Mouse (Mus musculus) liver, embryonic 14.5 days (tissue): ENCODE data around the gene Bckdk.

ENCODE experiments used
- CTCF ChIP-seq: IDR thresholded peaks from 2 replicates; pipeline ENCODE4 v1.5.1; 2016; ENCODE audit warnings: antibody characterized with exemption, low read depth, control low read depth
- EP300 ChIP-seq: IDR thresholded peaks from 2 replicates; pipeline ENCODE4 v1.6.1; 2016; ENCODE audit warnings: antibody characterized with exemption, low read depth

- TF ChIP-seq CTCF (no peak), EP300 (no peak)
Measured at GRCm38 (mm10) chr7:127898179-127898956, 5.5 kb upstream of the Bckdk start.
